In the genomic region with DNA sequence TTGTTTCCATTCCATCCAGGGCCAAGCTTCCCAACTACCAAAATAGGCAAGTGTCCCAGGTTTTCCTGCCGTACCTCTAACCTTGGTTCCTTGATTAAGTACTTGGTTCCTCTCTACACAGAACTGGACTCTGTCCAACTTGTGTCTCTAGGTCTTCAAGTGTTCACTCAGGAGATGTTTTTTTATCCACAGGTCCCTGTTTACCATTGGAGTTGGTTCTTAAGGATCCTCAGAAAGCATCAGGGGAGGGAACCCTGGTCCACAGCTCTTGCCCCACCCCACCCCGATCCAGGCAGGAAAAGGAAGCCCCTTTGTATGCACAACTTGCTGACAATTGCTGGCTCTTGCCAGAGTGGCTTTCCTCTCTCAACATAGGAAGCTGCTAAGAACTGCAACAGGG, we compare ENCODE assay signal across 9 mouse cellular contexts.
DNase-seq lines count a peak whose midpoint lies in the region; ATAC-seq lines count a peak whose summit lies in the region.
"Had no signal": no experiment of that assay in that cellular context is flagged by ENCODE, and none has a peak within 500 bp of the region (broad histone marks: within the 10 kb centered on the region; RNA-seq: fewer than 3 reads in every experiment).

No protein-coding gene starts in this region.

- WGBS in embryonic facial prominence, embryonic 12.5 days = 40% methylated on average over 2 of the region's 2 CpGs
- 6% methylated on average over 2 of the region's 2 CpGs for WGBS in lung, embryonic 16.5 days

- no peaks in the 10 kb centered on the region for H3K36me3 ChIP-seq in embryonic facial prominence, embryonic 12.5 days
- no peaks in the 10 kb centered on the region for H3K36me3 ChIP-seq in lung, embryonic 16.5 days (ENCODE audit: control insufficient read depth, insufficient read depth, low read length)

- H3K27ac ChIP-seq in embryonic facial prominence, embryonic 12.5 days = peak overlapping the region; percentile 70
- peak overlapping the region; percentile 99 for H3K27ac ChIP-seq in lung, embryonic 16.5 days (ENCODE audit: low read length)

- H3K9me3 ChIP-seq in embryonic facial prominence, embryonic 12.5 days = no peaks in the 10 kb centered on the region
- no peaks in the 10 kb centered on the region for H3K9me3 ChIP-seq in lung, embryonic 16.5 days (ENCODE audit: control insufficient read depth, low read length)

- peak; percentile 29 for DNase-seq in gastrocnemius, postnatal 14 days
- no peak for DNase-seq in gastrocnemius, postnatal 10 days
- peak; percentile 45 for DNase-seq in kidney, adult 18-20 months
- DNase-seq in cerebellum, adult 8-10 months = no peak
- no peak for DNase-seq in urinary bladder, postnatal 36 days (ENCODE audit: low spot score in 2 of 2)
- no peak for DNase-seq in cerebellum, adult 9-11 months

- no peak overlapping the region for H3K9ac ChIP-seq in embryonic facial prominence, embryonic 12.5 days
- peak overlapping the region; percentile 56 for H3K9ac ChIP-seq in lung, embryonic 16.5 days (ENCODE audit: low read length)

- H3K4me1 ChIP-seq in embryonic facial prominence, embryonic 12.5 days = peaks cover 21% of the 10 kb centered on the region
- peaks cover 47% of the 10 kb centered on the region for H3K4me1 ChIP-seq in lung, embryonic 16.5 days (replicated peaks; ENCODE audit: control insufficient read depth, insufficient read depth, low read length)

- no peak overlapping the region for H3K4me2 ChIP-seq in embryonic facial prominence, embryonic 12.5 days (replicated peaks)
- peak overlapping the region; percentile 56; the same call in 1 of the 2 replicates for H3K4me2 ChIP-seq in lung, embryonic 16.5 days (ENCODE audit: low read depth, low read length)

- no peaks in the 10 kb centered on the region for H3K27me3 ChIP-seq in embryonic facial prominence, embryonic 12.5 days
- no peaks in the 10 kb centered on the region for H3K27me3 ChIP-seq in lung, embryonic 16.5 days (ENCODE audit: control insufficient read depth, insufficient read depth, low read depth, low read length)

- intact Hi-C loops in gastrocnemius, postnatal 14 days (cut with DNase I; ENCODE audit: low total_unique reads) = no loop called here

- ATAC-seq in embryonic facial prominence, embryonic 12.5 days (ENCODE audit: insufficient number of reproducible peaks, insufficient read depth, low FRiP score, low TSS enrichment) = no peak
- peak; percentile 41 for ATAC-seq in lung, embryonic 16.5 days (ENCODE audit: low read depth)

- no peak overlapping the region for H3K4me3 ChIP-seq in embryonic facial prominence, embryonic 12.5 days
- H3K4me3 ChIP-seq in lung, embryonic 16.5 days (ENCODE audit: low read length) = no peak overlapping the region
- H3K4me3 ChIP-seq: erythroblast, embryonic 14.5 days had no signal

Comparison
In these comparisons a context has a peak if more than half of its experiments do, and no peak if none do; other contexts are left out.
1. DNase-seq: peak in gastrocnemius, postnatal 14 days (single experiment) and kidney, adult 18-20 months (single experiment); none in gastrocnemius, postnatal 10 days (single experiment), cerebellum, adult 8-10 months (single experiment), urinary bladder, postnatal 36 days (0 of 2) and cerebellum, adult 9-11 months (single experiment).